Mouse (Mus musculus): ENCODE data around the gene Osbp2. TPM values are rescaled to one million over a fixed set of nuclear protein-coding genes. Genes with fewer than 3 reads are reported as not detected.

Gene Osbp2
- total RNA-seq, 2 experiments from 2014 or later = 2.2 to 2.5 TPM

Other genes with a start within 250 kb of the Osbp2 start
- 10 to 100 TPM; 42.9 to 48.4 TPM for gene Morc2a, start 214.7 kb downstream of the Osbp2 start, total RNA-seq (2021)
- gene 4921536K21Rik, start 31.2 kb upstream of the Osbp2 start, total RNA-seq (2021) = under 1 TPM; 0.60 to 0.63 TPM
- gene Dusp18, start 31.3 kb upstream of the Osbp2 start, total RNA-seq (2021) = 1 to 10 TPM; 4.0 to 6.0 TPM
- gene Slc35e4, start 50.8 kb upstream of the Osbp2 start, total RNA-seq (2021) = 1 to 10 TPM; 5.5 to 7.2 TPM
- 100 to 1,000 TPM; 131 to 132 TPM for gene Tcn2, start 68.3 kb upstream of the Osbp2 start, total RNA-seq (2021)
- gene Pes1, start 100.1 kb upstream of the Osbp2 start, total RNA-seq (2021) = 10 to 100 TPM; 62.0 to 64.2 TPM
- not detected for gene 4930556J24Rik, start 112.9 kb upstream of the Osbp2 start, total RNA-seq (2021)
- under 1 TPM in 1 of 2 experiments, not detected in 1; 0.20 TPM for gene Gal3st1, start 119.7 kb upstream of the Osbp2 start, total RNA-seq (2021)
- gene Sec14l4, start 167.6 kb upstream of the Osbp2 start, total RNA-seq (2021) = 1 to 10 TPM; 1.7 to 6.7 TPM
- not detected for gene Sec14l3, start 200.9 kb upstream of the Osbp2 start, total RNA-seq (2021)
- 10 to 100 TPM; 22.2 to 22.3 TPM for gene Mtfp1, start 231.5 kb upstream of the Osbp2 start, total RNA-seq (2021)

All from adrenal gland, postnatal 36 days (tissue).